Mouse (Mus musculus): Measurements from ENCODE around the gene Gcnt4.
A peak's percentile ranks its signal among the peaks of the same experiment; 100 is the strongest.
"Not testable (repeated sequence)": the region's sequence is repeated elsewhere in the genome, so short reads cannot be mapped to it uniquely, and the experiment has no call there.

Gcnt4 gene

DNA sequence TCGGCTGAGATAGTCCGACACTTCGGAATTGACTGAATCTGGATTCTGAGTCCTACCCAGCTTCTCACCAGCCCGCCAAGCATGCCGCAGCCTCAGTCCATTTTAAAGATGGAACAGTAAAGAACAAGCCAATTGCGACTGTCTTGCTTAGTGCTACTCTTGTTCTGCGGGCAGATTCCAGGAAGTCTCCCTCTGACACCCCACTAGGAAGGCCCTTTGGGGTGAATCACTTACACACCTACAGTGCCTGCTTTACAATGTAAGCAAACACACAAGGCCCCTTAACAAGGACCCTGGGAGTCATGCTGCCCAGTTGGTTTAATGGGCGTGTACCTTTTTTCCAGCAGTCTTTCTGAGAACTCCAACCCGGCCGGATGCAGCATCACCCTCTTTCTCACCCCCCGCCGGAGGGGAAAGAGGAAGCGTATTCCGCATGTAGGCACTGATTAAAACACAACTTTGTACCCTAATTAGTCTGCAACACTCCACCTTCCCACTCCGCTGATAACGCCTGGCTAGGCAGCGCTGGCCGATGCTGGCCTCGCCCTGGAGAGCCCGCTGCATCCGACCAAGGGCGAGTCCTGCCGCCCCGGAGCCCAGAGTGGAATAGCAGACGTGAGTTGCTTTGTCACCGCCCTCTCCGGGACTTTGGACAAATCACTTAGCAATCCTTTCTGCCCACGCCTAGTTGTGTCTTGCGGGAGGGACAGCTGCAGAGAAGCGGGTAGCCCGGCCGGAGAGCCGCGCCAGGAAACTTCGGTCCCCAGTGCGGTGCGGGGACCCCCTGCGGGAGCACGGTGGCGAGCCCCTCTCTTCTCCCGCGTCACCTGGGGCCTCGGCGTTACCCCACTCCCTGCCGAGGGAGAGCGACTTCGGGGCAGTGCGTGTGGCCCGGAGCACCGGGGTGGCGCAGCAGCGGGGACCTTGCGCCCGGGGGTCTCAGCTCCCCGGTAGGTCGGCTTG, at the start of gene Gcnt4:
Gene Gcnt4 (plus strand): TSS at position 691 of the 963 bp plus-strand sequence.
- DNase-seq (ENCODE audit: low spot score in 2 of 2), result peak; percentile 5 to 12

DNA sequence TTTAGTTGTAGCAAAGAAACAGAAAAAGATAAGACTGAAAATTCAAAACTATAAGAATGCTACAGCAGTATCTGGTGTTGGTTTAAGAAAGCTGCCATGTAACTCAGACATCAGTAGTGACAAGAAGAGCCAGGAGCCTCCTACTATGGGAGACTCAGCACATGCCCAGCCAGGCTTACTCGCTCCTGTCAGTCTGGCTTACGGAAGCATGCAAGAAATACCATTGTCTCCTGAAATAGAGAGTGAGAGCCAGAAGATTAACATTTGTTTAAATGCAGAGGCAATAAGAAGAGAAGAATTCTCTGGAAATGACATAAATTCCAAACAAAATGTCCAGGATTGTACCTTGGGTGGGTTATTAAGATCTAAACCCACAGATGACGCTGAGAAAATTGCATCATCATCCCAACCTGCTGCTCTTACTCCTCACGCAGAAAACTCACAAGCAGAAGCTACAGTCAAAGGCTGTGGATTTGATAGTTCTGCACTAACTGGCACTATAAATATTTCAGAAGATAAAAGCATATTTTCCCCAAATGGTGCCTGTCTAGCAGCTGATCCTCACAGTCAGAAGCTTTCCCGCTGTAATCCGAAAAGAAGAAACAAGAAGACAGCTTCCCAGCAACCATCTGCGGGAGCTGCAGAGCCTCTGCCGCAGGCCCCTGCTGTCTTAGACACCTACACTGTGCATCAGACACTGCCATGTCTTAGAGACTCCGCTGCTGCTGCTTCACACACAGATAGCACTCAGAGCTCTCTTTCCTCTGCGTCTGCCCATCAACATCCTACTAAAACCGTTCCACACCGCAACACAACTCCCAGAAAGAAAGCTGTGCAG, 46.0 kb upstream of the Gcnt4 start:
- DNase-seq (ENCODE audit: low spot score in 2 of 2), result no peak

DNA sequence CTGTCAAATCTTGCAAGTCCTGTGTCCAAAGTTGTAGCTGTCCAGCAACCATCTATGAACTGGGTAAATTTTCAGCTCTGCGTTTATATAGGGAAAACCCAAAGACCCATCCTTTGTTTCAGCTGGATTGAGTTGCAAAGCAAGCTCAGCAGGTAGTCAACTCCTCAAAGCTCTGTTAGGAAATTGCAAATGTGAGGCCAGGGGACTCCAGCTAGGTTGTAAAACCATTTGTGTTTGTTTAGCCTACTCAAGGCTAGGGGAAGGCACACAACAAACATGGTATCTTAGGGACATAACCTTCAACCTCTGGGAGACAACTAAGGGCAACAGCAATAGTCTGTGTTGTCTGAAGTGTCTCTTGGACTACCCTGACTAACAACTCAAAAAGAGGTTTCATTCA, 40.0 kb upstream of the Gcnt4 start:
- DNase-seq (ENCODE audit: low spot score in 2 of 2), result no peak

DNA sequence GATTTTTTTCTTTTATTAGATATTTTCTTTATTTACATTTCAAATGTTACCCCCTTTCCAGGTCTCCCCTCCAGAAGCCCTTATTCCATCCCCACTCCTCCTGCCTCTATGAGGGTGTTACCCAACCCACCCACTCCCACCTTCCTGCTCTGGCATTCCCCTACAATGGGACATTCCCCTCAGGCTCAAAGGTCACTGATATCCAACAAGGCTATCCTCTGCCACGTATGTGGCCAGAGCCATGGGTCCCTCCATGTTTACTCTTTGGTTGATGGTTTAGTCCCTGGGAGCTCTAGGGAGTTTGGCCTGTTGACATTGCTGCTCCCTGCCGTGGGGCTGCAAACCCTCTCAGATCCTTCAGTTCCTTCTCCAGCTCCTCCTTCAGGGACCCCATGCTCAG, 34.5 kb upstream of the Gcnt4 start:
- no peak for DNase-seq (ENCODE audit: low spot score in 2 of 2)

DNA sequence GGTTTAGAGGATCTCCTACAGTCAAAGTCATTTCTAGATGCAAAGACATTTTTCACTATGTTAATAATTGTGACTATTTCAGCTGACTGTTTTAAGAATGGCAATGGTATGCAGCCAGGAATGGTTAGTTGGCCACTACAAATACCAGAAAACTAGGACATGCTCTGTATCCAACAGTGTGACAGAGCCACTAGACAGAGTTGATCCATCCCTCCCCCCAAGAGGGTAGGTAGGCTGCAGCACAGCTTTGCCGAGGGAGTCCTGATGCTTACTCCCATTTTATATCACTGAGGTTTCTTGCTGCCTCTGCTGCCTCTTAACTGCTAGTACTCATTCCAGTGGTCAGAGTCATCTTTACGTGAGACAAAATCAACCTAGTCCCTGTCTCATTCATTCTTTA, 29.3 kb upstream of the Gcnt4 start:
- DNase-seq (ENCODE audit: low spot score in 2 of 2), result no peak

DNA sequence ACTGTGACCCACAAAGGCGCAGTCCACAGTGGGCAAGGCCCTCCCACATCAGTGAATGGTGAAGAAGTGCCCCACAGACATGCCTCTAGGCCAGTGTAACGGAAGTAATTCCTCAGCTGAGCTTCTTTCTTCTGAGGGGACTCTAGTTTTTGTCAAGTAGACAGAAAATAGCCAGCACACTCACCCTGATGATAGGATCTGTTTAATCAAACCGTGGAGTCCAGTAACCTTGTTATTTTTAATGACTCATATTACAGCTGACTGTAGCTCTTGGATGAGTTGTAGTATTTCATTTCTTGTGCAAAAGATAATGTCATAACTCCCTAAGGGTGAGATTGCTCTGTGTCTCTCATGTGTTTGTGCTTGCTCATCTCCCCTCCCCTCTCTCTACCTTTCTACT, 17.8 kb upstream of the Gcnt4 start:
- no peak for DNase-seq (ENCODE audit: low spot score in 2 of 2)

DNA sequence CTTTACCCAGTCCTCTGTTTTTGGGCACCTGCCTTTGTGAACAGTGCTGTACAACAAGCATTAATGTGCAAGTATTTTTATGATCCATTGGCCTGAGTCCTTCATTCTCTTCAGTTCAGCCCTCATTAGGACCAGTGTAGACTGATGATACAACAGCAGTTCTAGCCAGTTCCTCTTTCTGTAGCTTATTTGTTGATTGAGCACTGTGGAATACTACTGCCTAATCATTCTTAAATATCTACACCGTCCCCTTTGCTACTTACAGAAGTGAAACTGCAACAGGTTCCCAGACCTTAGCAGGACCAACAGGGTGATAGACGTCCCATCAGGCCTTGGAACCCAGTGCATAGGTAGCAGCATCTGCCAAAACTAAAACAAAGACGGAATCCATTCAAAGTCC, 13.3 kb upstream of the Gcnt4 start:
- no peak for DNase-seq (ENCODE audit: low spot score in 2 of 2)

DNA sequence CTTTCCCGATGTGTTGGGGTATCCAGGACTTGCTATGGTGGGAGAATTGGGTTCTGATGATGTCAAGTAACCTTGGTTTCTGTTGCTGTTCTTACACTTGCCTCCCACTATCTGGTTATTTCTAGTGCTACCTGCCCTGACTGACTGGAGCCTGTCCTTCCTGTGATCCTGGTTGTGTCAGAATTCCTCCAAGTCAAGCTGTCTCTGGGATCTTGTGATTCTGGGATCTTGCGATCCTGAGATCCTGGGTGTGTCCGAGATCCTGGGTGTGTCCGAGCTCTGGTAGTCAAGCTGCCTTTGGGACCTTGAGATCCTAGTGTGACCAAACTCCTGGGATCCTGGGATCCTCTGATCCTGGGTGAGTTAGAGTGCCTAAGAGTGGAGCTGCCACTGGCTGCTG, 1.4 kb upstream of the Gcnt4 start:
- DNase-seq (ENCODE audit: low spot score in 2 of 2), result not testable (repeated sequence)

DNA sequence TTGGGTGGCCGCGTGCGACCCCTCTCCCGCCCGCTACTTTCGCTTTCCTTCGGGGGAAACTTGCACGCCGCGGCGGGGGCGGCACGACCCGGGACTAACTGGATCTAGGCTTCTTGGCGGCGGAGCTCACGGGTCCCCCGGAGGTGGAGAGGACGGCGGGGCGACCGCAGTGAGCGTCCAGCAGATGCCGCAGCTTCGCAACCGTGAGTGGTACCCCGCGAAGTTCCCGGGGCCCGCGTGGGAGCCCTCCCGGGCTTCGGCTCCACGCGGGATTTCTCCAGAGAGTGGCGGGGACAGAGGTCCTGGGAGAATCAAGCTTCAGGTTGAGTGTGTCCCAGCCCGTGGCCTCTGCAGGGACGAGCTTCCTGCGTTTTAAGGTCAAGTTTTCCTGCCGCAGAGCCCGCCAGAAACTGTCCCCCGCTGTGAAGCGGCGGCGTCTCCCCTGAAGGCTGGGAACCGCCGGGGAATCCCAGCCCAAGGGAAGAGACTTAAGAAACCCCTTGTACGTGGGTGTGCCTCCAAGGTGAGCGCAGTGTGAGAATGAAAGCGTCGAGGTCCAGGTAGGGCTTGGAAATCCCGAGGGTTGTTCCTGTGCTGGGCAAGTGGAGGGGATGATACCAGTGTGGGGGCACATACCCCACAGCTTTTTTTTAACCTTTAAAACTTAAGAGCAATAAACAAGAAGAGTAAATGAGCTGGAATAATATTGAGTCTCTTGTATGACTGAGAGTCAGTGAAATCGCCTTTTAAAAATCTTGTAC, 676 bp downstream of the Gcnt4 start:
- no peak for DNase-seq (ENCODE audit: low spot score in 2 of 2)

DNA sequence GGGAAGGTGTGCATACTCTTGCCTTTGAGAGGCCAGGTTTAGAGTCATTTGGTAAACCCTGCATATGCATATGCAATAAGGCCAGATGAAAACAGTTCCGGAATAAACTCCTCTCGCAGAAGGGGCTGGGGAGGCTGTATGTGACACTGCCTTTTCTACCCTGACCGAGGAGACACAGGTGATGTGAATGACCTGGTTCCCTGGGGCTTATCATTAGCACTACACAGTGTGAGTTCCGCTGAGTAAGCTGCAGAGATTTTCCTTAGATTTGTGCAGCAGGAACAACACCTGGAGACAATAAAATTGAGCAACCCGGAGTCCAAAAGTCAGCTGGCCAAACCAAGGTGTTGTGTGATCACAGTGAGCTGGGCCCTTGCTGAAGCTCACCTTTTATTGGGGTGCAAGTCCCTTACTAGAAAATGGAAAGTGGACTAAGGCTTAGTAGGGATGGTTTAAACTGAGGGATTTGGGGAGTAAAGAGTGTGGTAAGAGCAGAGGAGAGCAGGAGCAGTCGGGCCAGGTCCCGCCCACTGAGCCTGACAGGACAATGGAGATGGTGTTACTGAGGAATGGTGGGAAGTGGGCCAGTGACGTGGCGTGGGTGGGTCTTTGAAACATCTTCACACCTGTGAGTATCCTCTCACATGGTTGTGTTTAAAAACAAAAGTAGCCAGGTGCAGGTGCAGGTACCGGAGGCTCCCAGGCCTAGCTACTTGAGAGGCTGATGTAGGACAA, 1.7 kb downstream of the Gcnt4 start:
- DNase-seq (ENCODE audit: low spot score in 2 of 2), result no peak

DNA sequence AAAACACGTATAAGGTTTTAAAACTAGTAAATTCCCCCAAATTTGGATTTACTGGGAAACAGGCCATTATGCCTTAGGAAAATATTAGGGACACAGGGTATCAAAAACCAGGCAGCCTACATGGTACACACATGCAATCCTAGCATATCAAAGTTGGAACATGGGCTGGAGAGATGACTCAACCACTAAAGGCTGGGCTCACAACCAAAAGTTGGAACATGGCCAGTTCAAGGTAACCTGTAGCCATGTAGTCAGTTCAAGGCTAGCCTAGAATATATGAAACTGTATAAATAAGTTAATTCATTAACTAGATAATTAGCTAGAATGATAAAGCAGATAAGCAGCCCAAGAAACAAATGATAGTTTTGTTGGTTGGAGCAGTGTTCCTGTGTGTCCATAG, 3.3 kb downstream of the Gcnt4 start:
- DNase-seq (ENCODE audit: low spot score in 2 of 2), result no peak

DNA sequence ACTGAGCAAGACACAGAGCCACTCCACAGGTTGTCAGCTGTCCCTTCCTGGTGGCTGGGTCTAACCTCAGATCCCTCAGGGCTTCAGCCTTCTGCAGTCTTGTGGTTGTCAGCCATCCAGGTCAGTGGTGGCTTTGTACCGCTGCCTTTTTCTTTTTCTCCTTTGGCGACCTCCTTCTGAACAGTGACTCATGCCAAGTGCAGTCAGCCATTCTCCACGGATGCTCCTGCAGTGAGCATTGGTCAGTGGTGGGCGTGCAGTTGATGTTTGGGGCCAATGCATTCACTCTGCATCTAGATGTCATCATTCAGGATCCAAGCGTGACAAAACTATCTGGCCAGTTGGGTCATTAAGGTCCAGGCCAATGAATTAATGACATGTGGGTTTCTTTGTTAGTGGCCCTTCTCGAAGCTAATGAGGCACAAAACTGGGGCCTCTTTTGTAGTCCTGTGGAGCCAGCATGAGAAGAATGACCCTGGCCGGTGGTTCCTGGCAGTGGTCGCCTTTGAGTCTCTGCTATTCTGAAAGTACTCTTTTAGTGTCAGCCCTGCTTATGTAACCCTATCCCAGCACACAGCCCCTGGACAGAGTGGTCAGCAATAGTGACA, 4.0 kb downstream of the Gcnt4 start:
- no peak for DNase-seq (ENCODE audit: low spot score in 2 of 2)

DNA sequence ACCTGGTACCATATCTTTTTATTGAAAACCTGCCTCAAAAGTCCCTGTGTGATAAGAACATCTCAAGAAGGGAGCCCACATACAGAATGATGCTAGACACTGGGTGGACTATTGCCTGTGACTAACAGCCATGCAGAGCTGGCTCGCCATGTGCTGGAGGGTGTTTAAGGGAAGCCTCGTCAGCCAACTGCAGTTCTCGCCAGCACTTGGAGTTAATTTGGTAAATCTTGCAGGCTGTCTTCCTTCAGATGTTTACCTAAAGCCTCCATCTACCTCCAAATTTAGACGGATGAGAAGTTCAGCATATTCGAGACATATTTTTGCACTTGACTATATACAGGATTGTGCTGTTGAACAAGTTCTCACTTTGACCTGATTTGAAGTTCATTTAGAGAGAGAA, 8.3 kb downstream of the Gcnt4 start:
- no peak for DNase-seq (ENCODE audit: low spot score in 2 of 2)

DNA sequence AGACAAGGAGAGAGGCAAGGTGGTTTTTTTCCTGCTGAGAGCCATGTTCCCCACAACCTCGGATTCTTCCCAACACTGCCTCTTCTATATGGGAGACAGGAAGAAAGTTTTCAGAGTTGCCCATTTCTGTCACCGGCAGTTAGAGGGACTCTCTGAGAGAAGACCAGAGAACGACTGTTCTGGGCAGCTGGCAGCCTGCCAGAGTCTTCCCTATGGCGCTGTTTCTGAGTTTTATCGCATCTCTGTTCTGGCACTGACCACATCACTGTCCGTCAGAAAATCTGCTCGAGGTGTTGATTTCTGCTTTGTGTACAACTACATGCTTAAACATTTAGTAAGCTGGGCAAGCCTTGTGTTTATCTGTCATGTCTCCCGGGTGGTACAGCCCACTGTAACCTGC, 8.9 kb downstream of the Gcnt4 start:
- no peak for DNase-seq (ENCODE audit: low spot score in 2 of 2)

DNA sequence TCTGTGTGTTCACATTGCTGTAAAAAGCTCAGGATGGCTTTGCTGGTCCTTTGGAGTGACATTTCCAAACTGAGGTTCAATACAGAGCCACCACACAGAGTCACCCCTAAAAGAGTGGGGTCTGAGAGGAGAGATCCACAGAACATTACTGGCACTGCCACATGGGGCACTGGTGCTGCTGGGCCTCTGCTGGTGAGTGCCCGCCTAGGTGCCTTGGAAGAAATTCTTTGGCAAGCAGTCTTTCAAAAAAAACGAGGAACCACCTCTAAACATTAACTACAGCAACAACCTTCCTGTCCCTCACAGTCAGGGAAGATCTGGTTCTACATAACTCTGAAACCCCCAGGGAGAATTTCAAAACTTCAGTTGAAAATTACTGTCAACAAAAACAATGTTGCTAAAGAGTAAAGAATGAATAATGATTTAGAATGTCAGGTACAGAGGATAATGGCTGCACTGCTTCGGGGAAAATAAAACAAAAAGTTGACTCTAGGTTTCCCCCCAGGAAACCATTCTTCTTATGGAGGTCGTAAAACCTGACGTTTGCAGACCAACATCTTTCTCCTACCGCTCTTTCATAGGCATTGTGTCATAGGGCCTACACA, 11.8 kb downstream of the Gcnt4 start:
- no peak for DNase-seq (ENCODE audit: low spot score in 2 of 2)

DNA sequence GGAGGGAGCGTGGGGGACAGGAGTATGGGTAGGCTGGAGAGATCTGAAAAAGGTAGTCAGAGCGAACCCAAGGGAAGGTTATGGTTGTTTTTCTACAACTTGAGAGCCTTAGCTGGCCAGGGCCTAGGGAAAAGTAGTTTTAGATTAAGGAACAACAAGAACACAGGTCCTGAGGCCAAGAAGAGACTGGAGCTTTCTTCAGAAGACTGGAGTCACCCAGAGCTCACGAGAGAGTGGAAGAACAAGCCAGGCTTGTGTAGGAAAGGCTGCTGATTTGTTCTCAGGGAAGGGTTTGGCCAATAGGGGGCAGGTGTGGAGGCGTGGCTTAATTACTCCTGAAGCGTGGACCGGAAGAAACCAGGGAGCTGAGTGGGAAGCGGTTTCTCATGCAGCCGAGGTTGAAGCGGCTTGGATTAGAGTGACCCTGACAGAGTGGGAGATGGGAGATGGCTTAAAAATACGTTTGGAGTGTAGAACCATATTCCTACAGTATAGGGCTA, 12.6 kb downstream of the Gcnt4 start:
- no peak for DNase-seq (ENCODE audit: low spot score in 2 of 2)

DNA sequence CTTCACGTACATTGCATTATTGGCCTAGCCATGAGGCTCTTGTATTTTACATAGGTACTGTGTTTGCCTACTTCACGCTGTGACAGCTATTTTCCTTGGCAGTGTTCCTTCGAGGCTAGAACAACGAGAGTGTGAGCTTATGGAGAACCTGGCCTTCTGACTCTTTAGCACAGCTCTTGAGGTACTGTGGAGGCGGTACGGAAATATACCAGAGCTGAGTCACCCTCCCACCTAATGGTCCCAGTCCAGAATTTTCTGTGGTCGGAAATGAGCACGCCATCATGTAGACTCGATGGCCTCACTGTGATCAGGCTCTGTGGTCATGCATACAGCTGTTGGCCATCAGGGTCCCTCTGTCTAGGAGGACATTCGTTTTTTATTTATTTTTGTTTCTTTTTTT, 15.2 kb downstream of the Gcnt4 start:
- no peak for DNase-seq (ENCODE audit: low spot score in 2 of 2)

DNA sequence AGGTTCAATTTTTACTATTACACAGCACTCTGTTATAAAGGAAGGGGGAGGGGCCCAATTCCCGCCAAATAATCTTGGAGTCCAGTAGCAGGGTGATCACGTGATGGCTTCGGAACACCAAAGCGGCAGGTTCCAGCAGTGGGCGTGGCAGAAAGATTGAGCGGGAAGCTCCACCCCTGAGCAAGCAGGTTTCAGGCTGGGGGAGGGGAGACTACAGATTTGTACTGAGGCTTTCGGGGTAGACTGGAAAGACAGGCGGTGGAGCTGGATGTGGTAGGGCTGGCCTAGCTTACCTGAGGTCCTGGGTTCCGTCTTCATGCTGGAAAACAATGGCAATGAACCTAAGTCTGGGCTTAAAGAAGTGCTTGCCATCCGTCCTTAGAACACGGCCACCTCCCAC, 17.0 kb downstream of the Gcnt4 start:
- not testable (repeated sequence) for DNase-seq (ENCODE audit: low spot score in 2 of 2)

DNA sequence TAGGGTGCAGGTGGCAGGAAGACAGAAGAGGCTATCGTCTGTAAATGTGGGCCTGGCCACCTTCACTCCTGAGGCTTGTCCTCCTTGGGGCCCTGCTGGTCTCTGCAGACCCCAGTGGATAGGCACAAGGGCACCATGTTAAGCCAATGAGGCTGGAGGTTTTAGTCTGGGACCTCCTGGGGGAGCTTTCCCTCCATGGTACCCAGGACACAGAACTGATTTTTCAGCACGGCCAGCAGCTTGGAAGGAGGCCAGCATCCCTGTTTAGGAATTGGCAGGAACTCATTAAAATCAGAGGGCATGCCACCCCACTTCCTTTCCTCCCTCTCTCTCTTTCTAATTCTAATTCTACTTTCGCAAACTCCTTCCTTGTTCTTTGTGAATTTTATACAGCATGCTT, 19.1 kb downstream of the Gcnt4 start:
- DNase-seq (ENCODE audit: low spot score in 2 of 2), result no peak

DNA sequence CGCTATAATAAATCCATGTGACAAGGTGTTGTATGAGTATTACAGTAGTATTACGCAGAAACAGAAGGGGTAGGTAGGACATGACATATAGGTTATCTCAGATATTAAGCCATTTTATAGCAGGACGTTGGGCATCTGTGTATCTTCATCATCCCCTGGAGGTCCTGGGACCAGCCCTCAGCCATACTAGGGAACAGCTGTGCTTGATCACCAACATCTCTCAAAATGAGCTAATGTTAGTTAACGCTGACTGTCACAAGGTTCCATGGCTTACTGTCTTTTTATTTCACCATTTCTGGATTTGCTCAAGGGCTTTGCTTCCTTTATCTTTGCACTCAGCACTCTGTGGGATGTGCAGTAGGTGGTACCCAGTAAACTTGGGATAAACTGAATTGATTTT, 21.3 kb downstream of the Gcnt4 start:
- no peak for DNase-seq (ENCODE audit: low spot score in 2 of 2)

All from natural killer cell, adult 2 months (primary cell).